In the genomic region with DNA sequence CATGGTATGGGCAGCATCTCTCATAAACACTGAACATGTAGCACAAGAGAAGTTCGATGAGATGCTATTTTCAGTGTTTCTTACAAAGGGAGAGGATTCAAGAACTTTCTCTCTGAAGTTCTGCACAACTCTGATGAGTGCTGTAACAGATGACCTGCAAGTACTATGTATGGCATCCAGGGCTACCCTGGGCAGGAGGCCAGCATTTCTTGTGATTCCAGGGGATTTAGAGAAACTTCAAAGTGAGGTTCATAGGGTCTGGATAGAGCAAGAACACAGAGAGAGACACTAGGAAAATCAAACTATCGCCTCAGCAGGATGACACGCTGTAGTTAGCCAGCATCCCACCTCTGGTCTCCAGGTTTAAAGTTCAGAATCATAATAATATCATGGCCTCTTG, we compare ENCODE assay signal across 17 mouse cellular contexts. TPM values are rescaled to one million over a fixed set of nuclear protein-coding genes. Genes with fewer than 3 reads are reported as not detected.
A peak's percentile ranks its signal among the peaks of the same experiment; 100 is the strongest.
DNase-seq lines count a peak whose midpoint lies in the region; ATAC-seq and TF ChIP-seq lines count a peak whose summit lies in the region.
"Had no signal": no experiment of that assay in that cellular context is flagged by ENCODE, and none has a peak within 500 bp of the region (broad histone marks: within the 10 kb centered on the region; RNA-seq: fewer than 3 reads in every experiment).

No protein-coding gene starts in this region.

- peak overlapping the region; percentile 33; the same call in 1 of the 2 replicates for H3K27ac ChIP-seq in kidney, embryonic 14.5 days (ENCODE audit: low read depth, low read length)
- peak overlapping the region; percentile 80 for H3K27ac ChIP-seq in embryonic facial prominence, embryonic 15.5 days (replicated peaks)
- 0 out of 2 replicates have a peak overlapping the region, but pooled peaks have one; percentile 20 for H3K27ac ChIP-seq in limb, embryonic 14.5 days (replicated peaks; ENCODE audit: low read depth, low read length)
- H3K27ac ChIP-seq: forebrain, embryonic 12.5 days; hindbrain, embryonic 13.5 days had no signal

- no peaks in the 10 kb centered on the region for H3K36me3 ChIP-seq in kidney, embryonic 14.5 days (ENCODE audit: control insufficient read depth, insufficient read depth, low read length)
- no peaks in the 10 kb centered on the region for H3K36me3 ChIP-seq in embryonic facial prominence, embryonic 15.5 days
- no peaks in the 10 kb centered on the region for H3K36me3 ChIP-seq in limb, embryonic 14.5 days (ENCODE audit: control insufficient read depth, insufficient read depth, low read length)
- H3K36me3 ChIP-seq: forebrain, embryonic 12.5 days; G1E; hindbrain, embryonic 13.5 days had no signal

- 67% methylated on average over 3 of the region's 3 CpGs for WGBS in kidney, embryonic 14.5 days
- 37% methylated on average over 3 of the region's 3 CpGs for WGBS in embryonic facial prominence, embryonic 15.5 days
- WGBS in limb, embryonic 14.5 days = 65% methylated on average over 3 of the region's 3 CpGs

- no peak overlapping the region for H3K4me2 ChIP-seq in kidney, embryonic 14.5 days (replicated peaks; ENCODE audit: low read depth, low read length)
- peak overlapping the region; percentile 38; the same call in 1 of the 2 replicates for H3K4me2 ChIP-seq in embryonic facial prominence, embryonic 15.5 days (replicated peaks)
- no peak overlapping the region for H3K4me2 ChIP-seq in limb, embryonic 14.5 days (replicated peaks; ENCODE audit: low read depth, low read length, severe bottlenecking)
- H3K4me2 ChIP-seq: forebrain, embryonic 12.5 days; hindbrain, embryonic 13.5 days had no signal

- no peak overlapping the region for H3K9ac ChIP-seq in kidney, embryonic 14.5 days (ENCODE audit: low read depth, low read length)
- H3K9ac ChIP-seq in embryonic facial prominence, embryonic 15.5 days = no peak overlapping the region
- H3K9ac ChIP-seq in limb, embryonic 14.5 days (ENCODE audit: low read depth, low read length, severe bottlenecking) = no peak overlapping the region
- H3K9ac ChIP-seq: forebrain, embryonic 12.5 days; hindbrain, embryonic 13.5 days had no signal

- no peak overlapping the region for H3K4me3 ChIP-seq in kidney, embryonic 14.5 days (ENCODE audit: low read length)
- H3K4me3 ChIP-seq in embryonic facial prominence, embryonic 15.5 days (replicated peaks) = no peak overlapping the region
- no peak overlapping the region for H3K4me3 ChIP-seq in limb, embryonic 14.5 days (replicated peaks; ENCODE audit: low read length)
- H3K4me3 ChIP-seq: forebrain, embryonic 12.5 days; hindbrain, embryonic 13.5 days had no signal

- TF ChIP-seq POLR2A in brain, embryonic 14.5 days (IDR thresholded peaks at IDR 0.05; ENCODE audit: borderline replicate concordance, extremely low read depth, insufficient read depth, insufficient read length, poor library complexity, severe bottlenecking) = no peak
- no peak for TF ChIP-seq POLR2A in limb, embryonic 14.5 days (IDR thresholded peaks at IDR 0.05; ENCODE audit: borderline replicate concordance, extremely low read depth, insufficient read depth, insufficient read length)

- no peak for ATAC-seq in kidney, embryonic 14.5 days (ENCODE audit: low FRiP score, low TSS enrichment)
- ATAC-seq in embryonic facial prominence, embryonic 15.5 days (ENCODE audit: insufficient number of reproducible peaks, low FRiP score, low TSS enrichment, low read depth) = no peak
- ATAC-seq in limb, embryonic 14.5 days (ENCODE audit: low FRiP score, low read depth) = no peak

- no peak for DNase-seq in kidney, adult 8-10 months
- DNase-seq in brain, embryonic 14.5 days (ENCODE audit: low read depth) = peak; percentile 34
- peak; percentile 21 for DNase-seq in limb, embryonic 14.5 days (ENCODE audit: low spot score)
- DNase-seq in gastrocnemius, postnatal 25 days = no peak
- no peak for DNase-seq in urinary bladder, postnatal 36 days (ENCODE audit: low spot score in 2 of 2)
- DNase-seq: adrenal gland, postnatal 25 days; cerebellum, postnatal 25 days; heart, adult 11 months; kidney, adult 18-20 months; lung, adult 2 months; right cerebral cortex, postnatal 25 days; thymus, postnatal 36 days had no signal

- H3K4me1 ChIP-seq in kidney, embryonic 14.5 days (ENCODE audit: control insufficient read depth, insufficient read depth, low read length) = peaks cover 34% of the 10 kb centered on the region; the same call in 1 of the 2 replicates
- peaks cover 18% of the 10 kb centered on the region for H3K4me1 ChIP-seq in embryonic facial prominence, embryonic 15.5 days
- H3K4me1 ChIP-seq in limb, embryonic 14.5 days (ENCODE audit: control insufficient read depth, insufficient read depth, low read length) = peaks cover 5% of the 10 kb centered on the region; the same call in 1 of the 2 replicates
- H3K4me1 ChIP-seq: forebrain, embryonic 12.5 days had no signal

- no peaks in the 10 kb centered on the region for H3K27me3 ChIP-seq in kidney, embryonic 14.5 days (ENCODE audit: control insufficient read depth, insufficient read depth, low read length)
- H3K27me3 ChIP-seq in embryonic facial prominence, embryonic 15.5 days = peaks cover 5% of the 10 kb centered on the region; the same call in 1 of the 2 replicates
- no peaks in the 10 kb centered on the region for H3K27me3 ChIP-seq in limb, embryonic 14.5 days (ENCODE audit: control insufficient read depth, insufficient read depth, low read length)

- no peak for TF ChIP-seq CTCF in brain, embryonic 14.5 days (IDR thresholded peaks at IDR 0.05; ENCODE audit: borderline replicate concordance, extremely low read depth, insufficient read depth, insufficient read length)

- H3K9me3 ChIP-seq in kidney, embryonic 14.5 days (ENCODE audit: control insufficient read depth, low read length) = no peaks in the 10 kb centered on the region
- H3K9me3 ChIP-seq in embryonic facial prominence, embryonic 15.5 days (replicated peaks) = no peaks in the 10 kb centered on the region
- H3K9me3 ChIP-seq in limb, embryonic 14.5 days (ENCODE audit: control insufficient read depth, low read length) = no peaks in the 10 kb centered on the region
- H3K9me3 ChIP-seq: forebrain, embryonic 12.5 days; G1E; hindbrain, embryonic 13.5 days had no signal

RNA-seq across cellular contexts. Expression of gene Hes1, which starts 31.9 kb away (rescaled TPM):
- polyA plus RNA-seq in kidney, embryonic 14.5 days (2014; fragmentation: Nextera tagmentation; extraction: Ambion mirVana) = 68.7 and 82.2 TPM in 2 replicates
- 44.6 and 58.9 TPM in 2 replicates for polyA plus RNA-seq in brain, embryonic 14.5 days (2012; rRNA removed)
- 63.6 and 66.0 TPM in 2 replicates for polyA plus RNA-seq in embryonic facial prominence, embryonic 15.5 days (2015; fragmentation: Nextera tagmentation; extraction: Ambion mirVana)
- polyA plus RNA-seq in limb, embryonic 14.5 days (2012; rRNA removed) = 143 and 188 TPM in 2 replicates
- polyA plus RNA-seq in limb, embryonic 14.5 days (2014; fragmentation: Nextera tagmentation; extraction: Ambion mirVana) = 71.9 and 73.4 TPM in 2 replicates
- total RNA-seq in gastrocnemius, postnatal 25 days (2021) = 10 to 100 TPM in 1 of 2 experiments, 1 to 10 TPM in 1; 9.2 to 12.5 TPM

Comparison
In these comparisons a context has a peak if more than half of its experiments do, and no peak if none do; other contexts are left out.
1. H3K27ac ChIP-seq: peak in every context shown above with its lines; median percentile 80 in embryonic facial prominence, embryonic 15.5 days; 33 in kidney, embryonic 14.5 days; 20 in limb, embryonic 14.5 days.
2. DNase-seq: peak in brain, embryonic 14.5 days (single experiment) and limb, embryonic 14.5 days (single experiment); none in kidney, adult 8-10 months (0 of 2), gastrocnemius, postnatal 25 days (single experiment) and urinary bladder, postnatal 36 days (0 of 2).